Mouse (Mus musculus) neural tube, embryonic 10.5 days (tissue): ENCODE data around the gene Art3.

Experiments
- DNase-seq: peaks from one replicate; pipeline ENCODE4 v3.0.0-alpha.2; 2017; ENCODE audit warnings: low spot score; ENCODE audit errors: extremely low spot score

The Art3 gene

GRCm38 (mm10) chr5:92413271-92413981, 81.8 kb downstream of the Art3 start:
- DNase-seq = no peak

GRCm38 (mm10) chr5:92413982-92414375, 82.4 kb downstream of the Art3 start:
- no peak for DNase-seq

GRCm38 (mm10) chr5:92424126-92424525, 92.5 kb downstream of the Art3 start:
- DNase-seq = no peak

- DNase-seq = no peak
These were observed 99.1 kb downstream of the Art3 start for GRCm38 (mm10) chr5:92430723-92431122.

GRCm38 (mm10) chr5:92431611-92432010, 100.0 kb downstream of the Art3 start:
- DNase-seq = no peak

GRCm38 (mm10) chr5:92434070-92434469, 102.4 kb downstream of the Art3 start:
- DNase-seq = no peak

GRCm38 (mm10) chr5:92434571-92434985, 103.0 kb downstream of the Art3 start:
- no peak for DNase-seq

GRCm38 (mm10) chr5:92435025-92435584, 103.5 kb downstream of the Art3 start, which contains the start of gene Nup54:
Gene Nup54 (minus strand): TSS chr5:92435219.
- DNase-seq = peak; percentile 95

GRCm38 (mm10) chr5:92438540-92438939, 106.9 kb downstream of the Art3 start:
- DNase-seq = no peak

- no peak for DNase-seq
These were observed 109.9 kb downstream of the Art3 start for GRCm38 (mm10) chr5:92441494-92441893.

- DNase-seq = no peak
These were observed 111.3 kb downstream of the Art3 start for GRCm38 (mm10) chr5:92442914-92443313.

- no peak for DNase-seq
These were observed 113.4 kb downstream of the Art3 start for GRCm38 (mm10) chr5:92445016-92445415.

- DNase-seq = no peak
These were observed 115.1 kb downstream of the Art3 start for GRCm38 (mm10) chr5:92446736-92447135.

- DNase-seq = no peak
These were observed 121.2 kb downstream of the Art3 start for GRCm38 (mm10) chr5:92452876-92453275.

GRCm38 (mm10) chr5:92457410-92457809, 125.8 kb downstream of the Art3 start:
- no peak for DNase-seq

- DNase-seq = no peak
These were observed 127.1 kb downstream of the Art3 start for GRCm38 (mm10) chr5:92458726-92459125.

GRCm38 (mm10) chr5:92461321-92461720, 129.7 kb downstream of the Art3 start:
- peak; percentile 52 for DNase-seq
